Mouse (Mus musculus) Patski (cell line): ENCODE measurements around the gene Ypel2. TPM values are rescaled to one million over a fixed set of nuclear protein-coding genes. Genes with fewer than 3 reads are reported as not detected.

Experiments used
- ATAC-seq: fragments of 100-300 bp; one replicate; pipeline ENCODE4 v1.8.0; 2021
- CTCF ChIA-PET: fragments of 350-600 bp; sonication (Branson Sonifier 250); formaldehyde crosslinking; loops from one replicate; lab custom pipeline; 2022; ENCODE audit warnings: inconsistent platforms; lab: Charles Lee
- POLR2A ChIA-PET: fragments of 350-600 bp; sonication (Branson Sonifier 250); formaldehyde crosslinking; loops from one replicate; lab custom pipeline; 2022; ENCODE audit warnings: antibody characterized with exemption, inconsistent platforms; lab: Charles Lee
- DNase-seq: peaks from one replicate; pipeline ENCODE4 v3.0.0-alpha.2; 2011; ENCODE audit warnings: low read depth, low spot score
- H3K27me3 ChIP-seq: fragments of 371-371 bp; one replicate; pipeline ENCODE4 v1.5.1; 2021
- CTCF ChIP-seq: fragments of 100-300 bp; IDR thresholded peaks from one replicate; pipeline ENCODE4 v1.5.1; 2021
- in situ Hi-C: fragments of 300-500 bp; cut with MboI; formaldehyde crosslinking; loops from 3 replicates; pipeline ENCODE4 v1.11.1; 2018; ENCODE audit warnings: low pct_unique_long_range_greater_than_20kb, mixed read lengths
- polyA plus RNA-seq: library from polyadenylated mRNA; unstranded; gene quantifications from one replicate; pipeline ENCODE4 v1.2.3, GENCODE M21; 2021

Ypel2 gene
- polyA plus RNA-seq, 1 experiment from 2014 or later: 31.7 TPM

GRCm38 (mm10) chr11:86894171-86894577 lies 99.3 kb downstream of the Ypel2 start:
- H3K27me3 ChIP-seq: no peaks in the 10 kb centered on the region
- ChIA-PET CTCF (interaction anchor here (0.7 to 5.8 kb wide), 18 partner anchors 13 to 123 kb away, joined by 3 to 33 read pairs (median 4); no protein-coding TSS in a partner anchor), POLR2A (interaction anchor here (0.7 to 0.9 kb wide), 3 partner anchors 101 to 115 kb away, joined by 3 to 5 read pairs (median 3); no protein-coding TSS in a partner anchor)
- DNase-seq (peak; percentile 68), ATAC-seq (peak; percentile 91)
- in situ Hi-C loops: no loop called here
- TF ChIP-seq CTCF: peak; percentile 96

- no peak for TF ChIP-seq CTCF
- H3K27me3 ChIP-seq: no peaks in the 10 kb centered on the region
- DNase-seq: no peak
- CTCF ChIA-PET: interaction anchor here (0.7 to 5.8 kb wide), 15 partner anchors 13 to 124 kb away, joined by 3 to 33 read pairs (median 5); no protein-coding TSS in a partner anchor
- no peak for ATAC-seq
- POLR2A ChIA-PET: interaction anchor here (0.6 to 1.2 kb wide), 4 partner anchors 12 to 116 kb away, joined by 3 to 6 read pairs (median 4); no protein-coding TSS in a partner anchor
- in situ Hi-C loops: no loop called here
Measured at GRCm38 (mm10) chr11:86892996-86893670, 100.4 kb downstream of the Ypel2 start.

Other genes with a start within 250 kb of the Ypel2 start
- gene Cltc, start 236.1 kb downstream of the Ypel2 start, polyA plus RNA-seq: 301 TPM
- 76.1 TPM for gene Dhx40, start 186.0 kb downstream of the Ypel2 start, polyA plus RNA-seq
- 36.5 TPM for gene Gdpd1, start 80.4 kb upstream of the Ypel2 start, polyA plus RNA-seq
- gene Smg8, start 93.1 kb upstream of the Ypel2 start, polyA plus RNA-seq: 21.9 TPM
- 13.8 TPM for gene Prr11, start 115.0 kb upstream of the Ypel2 start, polyA plus RNA-seq
- 27.9 TPM for gene Ska2, start 115.5 kb upstream of the Ypel2 start, polyA plus RNA-seq
- 33.1 TPM for gene Trim37, start 133.4 kb upstream of the Ypel2 start, polyA plus RNA-seq